Mouse (Mus musculus): ENCODE measurements around the gene Fip1l1.

DNA sequence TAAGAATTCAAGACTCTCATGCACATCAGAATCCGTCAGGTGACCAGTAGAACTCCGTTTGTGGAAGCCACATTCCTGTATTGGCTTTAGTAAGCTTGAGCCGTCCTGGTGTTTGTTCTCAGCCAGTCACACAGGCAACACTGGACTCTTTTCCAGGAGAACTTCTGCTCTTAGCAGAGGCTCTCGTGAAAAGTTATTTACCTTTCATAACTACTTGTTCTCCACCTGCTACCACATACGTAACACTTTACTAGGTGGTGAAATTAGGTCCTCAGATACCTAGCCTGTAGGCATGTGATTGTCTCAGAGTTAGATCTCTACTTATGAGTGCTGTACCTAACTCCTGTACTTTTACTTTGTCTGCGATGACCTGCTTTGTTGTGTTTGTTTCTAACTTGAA, 36.5 kb downstream of the Fip1l1 start:
- TF ChIP-seq CTCF (IDR thresholded peaks at IDR 0.05; ENCODE audit: control insufficient read depth, insufficient read depth, low read length) (no peak), POLR2A (IDR thresholded peaks at IDR 0.05; ENCODE audit: borderline replicate concordance, control insufficient read depth, low read depth, low read length) (no peak)

All from bone marrow, adult 2 months (tissue).